Mouse (Mus musculus) MEL (cell line): ENCODE data around the gene Kif26b.

Experiments used
- CTCF ChIP-seq, 3 experiments: IDR thresholded peaks in 2 of 3; conservative IDR thresholded peaks in 1 of 3; 2 replicates each; pipeline ENCODE4 v1.5.1; 2011 to 2012; ENCODE audit warnings: low read length in 3 of 3, low read depth in 2 of 3, mild to moderate bottlenecking in 2 of 3, improper control_type of control experiment in 1 of 3, inconsistent platforms in 1 of 3, mixed read lengths in 1 of 3, moderate library complexity in 1 of 3; ENCODE audit not compliant: control insufficient read depth in 1 of 3, insufficient read depth in 1 of 3, poor library complexity in 1 of 3, severe bottlenecking in 1 of 3
- EP300 ChIP-seq, 2 experiments: IDR thresholded peaks; 2 replicates each; pipeline ENCODE4 v1.6.1; 2011; ENCODE audit warnings: improper control_type of control experiment in 2 of 2, low read length in 2 of 2, low read depth in 1 of 2, mild to moderate bottlenecking in 1 of 2
- GATA1 ChIP-seq: IDR thresholded peaks from 2 replicates; pipeline ENCODE4 v1.6.1; 2011; ENCODE audit warnings: low read depth, low read length, improper control_type of control experiment
- MAFK ChIP-seq: IDR thresholded peaks from 2 replicates; pipeline ENCODE4 v1.6.1; 2011; ENCODE audit warnings: low read depth, mild to moderate bottlenecking, low read length, improper control_type of control experiment, borderline replicate concordance
- MAX ChIP-seq: IDR thresholded peaks from 2 replicates; pipeline ENCODE4 v1.6.1; 2011; ENCODE audit warnings: low read length, improper control_type of control experiment
- MEF2A ChIP-seq: IDR thresholded peaks from 2 replicates; pipeline ENCODE4 v1.6.1; 2014; ENCODE audit warnings: low read depth, mild to moderate bottlenecking, inconsistent platforms, low read length, improper control_type of control experiment; ENCODE audit not compliant: poor library complexity, insufficient replicate concordance, severe bottlenecking; ENCODE audit errors: extremely low read depth
- POLR2A ChIP-seq, 2 experiments: IDR thresholded peaks; 2 replicates each; pipeline ENCODE4 v1.6.1; 2011 to 2012; ENCODE audit warnings: low read length in 2 of 2, mild to moderate bottlenecking in 2 of 2, control low read depth in 1 of 2, improper control_type of control experiment in 1 of 2, low read depth in 1 of 2, moderate library complexity in 1 of 2; ENCODE audit not compliant: control insufficient read depth in 1 of 2, insufficient read depth in 1 of 2, poor library complexity in 1 of 2
- POLR2AphosphoS5 ChIP-seq: IDR thresholded peaks from 2 replicates; pipeline ENCODE4 v1.6.1; 2012; ENCODE audit warnings: low read depth, borderline replicate concordance, mild to moderate bottlenecking, inconsistent platforms, low read length, moderate library complexity, mixed read lengths
- RAD21 ChIP-seq: IDR thresholded peaks from 2 replicates; pipeline ENCODE4 v1.6.1; 2011; ENCODE audit warnings: mild to moderate bottlenecking, low read depth, low read length, improper control_type of control experiment
- TCF12 ChIP-seq: IDR thresholded peaks from 2 replicates; pipeline ENCODE4 v1.6.1; 2014; ENCODE audit warnings: low read depth, mild to moderate bottlenecking, inconsistent platforms, low read length, improper control_type of control experiment, moderate library complexity
- UBTF ChIP-seq: IDR thresholded peaks from 2 replicates; pipeline ENCODE4 v1.6.1; 2012; ENCODE audit warnings: low read depth, mild to moderate bottlenecking, inconsistent platforms, low read length, improper control_type of control experiment, moderate library complexity, borderline replicate concordance; ENCODE audit not compliant: insufficient read depth
- USF1 ChIP-seq: IDR thresholded peaks from 2 replicates; pipeline ENCODE4 v1.6.1; 2014; ENCODE audit warnings: low read depth, mild to moderate bottlenecking, inconsistent platforms, low read length, improper control_type of control experiment, moderate library complexity

DNA sequence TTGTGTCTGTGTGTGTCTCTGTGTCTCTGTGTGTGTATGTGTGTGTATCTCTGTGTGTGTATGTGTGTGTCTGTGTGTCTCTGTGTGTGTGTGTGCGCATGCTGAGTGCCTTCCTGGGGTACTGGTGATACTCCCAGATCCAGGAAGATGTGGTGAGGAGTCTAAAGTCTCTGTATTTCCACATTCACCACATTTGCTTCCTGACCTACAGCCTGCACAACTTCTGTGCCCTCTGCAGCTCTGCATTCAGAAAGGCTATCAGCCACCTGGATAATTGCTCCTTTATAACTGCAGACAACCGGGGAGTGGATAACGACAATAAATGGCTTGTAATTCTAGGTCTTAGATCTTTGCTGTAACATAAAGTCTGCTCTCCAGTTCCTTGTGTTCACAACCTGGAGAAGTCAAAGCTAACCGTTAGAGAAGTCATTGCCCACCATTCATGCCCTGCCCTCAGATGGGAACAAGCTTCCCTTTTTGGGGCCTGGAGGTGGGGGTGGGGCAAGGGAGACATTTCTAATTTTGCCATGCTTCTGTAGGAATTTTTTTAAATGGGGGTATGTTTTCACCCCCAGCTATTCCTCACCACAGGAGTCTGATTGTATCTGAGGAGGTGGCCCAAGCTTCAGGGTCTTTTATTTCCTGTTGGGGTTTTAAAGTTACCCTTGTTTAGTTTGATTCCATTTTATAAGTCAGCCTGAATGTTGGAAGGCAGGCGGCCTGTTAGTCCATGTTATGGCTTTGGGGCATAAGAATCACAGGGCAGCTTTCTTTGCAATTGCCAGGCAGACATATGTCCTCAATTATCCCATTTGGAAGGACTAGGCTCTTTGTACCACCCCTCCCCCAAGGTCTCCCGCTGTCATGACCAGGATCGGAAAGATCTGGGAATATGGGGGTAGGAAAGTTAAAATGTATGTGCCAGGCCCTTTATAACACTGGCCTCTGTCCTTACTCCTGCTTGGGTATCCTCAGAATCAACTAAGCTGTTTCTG is 39.9 kb downstream of the Kif26b start:
- TF ChIP-seq GATA1 = no peak
- TF ChIP-seq CTCF (IDR thresholded peaks at IDR 0.05 in 2 of 3, conservative IDR thresholded peaks at IDR 0.05 in 1 of 3; ENCODE audit: control insufficient read depth in 1 of 3, insufficient read depth in 1 of 3, low read depth in 2 of 3, low read length in 3 of 3, poor library complexity in 1 of 3, severe bottlenecking in 1 of 3) = no peak
- TF ChIP-seq MAX = no peak
- no peak for TF ChIP-seq MAFK
- TF ChIP-seq EP300 (IDR thresholded peaks at IDR 0.05; ENCODE audit: low read depth in 1 of 2, low read length in 2 of 2) = peak in 1 of 2 experiments; percentile 22; a peak in 1 of 4 replicates
- TF ChIP-seq MEF2A = no peak
- TF ChIP-seq POLR2A (IDR thresholded peaks at IDR 0.05; ENCODE audit: control insufficient read depth in 1 of 2, insufficient read depth in 1 of 2, low read depth in 1 of 2, low read length in 2 of 2, poor library complexity in 1 of 2) = no peak
- no peak for TF ChIP-seq RAD21
- no peak for TF ChIP-seq UBTF
- TF ChIP-seq POLR2AphosphoS5 = no peak
- TF ChIP-seq TCF12 = no peak
- no peak for TF ChIP-seq USF1
